Mouse (Mus musculus): ENCODE results near the gene Srgap3. TPM values are rescaled to one million over a fixed set of nuclear protein-coding genes. Genes with fewer than 3 reads are reported as not detected.

Srgap3 gene
- polyA plus RNA-seq, 1 experiment from 2014 or later = 31.4 TPM

Other genes starting within 250 kb of the Srgap3 start
- 60.1 and 60.7 TPM in 2 replicates for gene Thumpd3, start 99.0 kb upstream of the Srgap3 start, polyA plus RNA-seq (2014; fragmentation: Nextera tagmentation; extraction: Ambion mirVana)
- 44.1 and 47.6 TPM in 2 replicates for gene Setd5, start 130.1 kb upstream of the Srgap3 start, polyA plus RNA-seq (2014; fragmentation: Nextera tagmentation; extraction: Ambion mirVana)
- gene Lhfpl4, start 248.1 kb upstream of the Srgap3 start, polyA plus RNA-seq (2014; fragmentation: Nextera tagmentation; extraction: Ambion mirVana) = 8.8 and 11.3 TPM in 2 replicates

All from forebrain, embryonic 14.5 days (tissue).